Mouse (Mus musculus): ENCODE measurements at regions not wholly inside any gene's neighbourhood (a gene's known extent, or its start where the extent isn't known, plus 50 kb on each side); places are given as distances from the start of the nearest gene placed in this dataset.

DNA sequence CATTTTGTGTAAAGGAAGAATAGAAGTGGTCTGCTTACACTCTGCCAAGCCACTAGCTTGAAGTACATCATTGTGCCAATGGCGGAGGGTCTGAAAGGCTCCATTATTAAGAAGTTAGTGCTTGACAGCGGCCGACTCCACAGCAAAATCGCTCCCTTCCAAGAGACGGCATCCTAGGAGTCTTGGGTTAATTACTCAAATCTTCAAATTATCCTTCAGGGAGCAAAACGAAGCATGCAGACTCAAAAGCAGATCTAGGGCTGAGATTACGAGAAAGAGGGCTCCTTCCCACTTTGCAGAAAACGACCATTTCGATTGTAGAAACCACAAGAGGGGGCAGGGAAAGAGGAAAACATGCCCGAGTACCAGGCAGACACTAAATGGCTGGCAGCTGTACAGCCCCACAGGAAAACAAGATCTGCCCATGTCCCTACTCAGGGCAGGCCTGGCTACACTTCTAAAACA lies 121.9 kb upstream of the Ankrd55 start:
- TF ChIP-seq CHD2 (IDR thresholded peaks at IDR 0.05; ENCODE audit: low read depth, low read length) (no peak), ZC3H11A (IDR thresholded peaks at IDR 0.05; ENCODE audit: borderline replicate concordance, low read depth, low read length) (no peak)

All from ES-E14 (cell line).